Mouse (Mus musculus): ENCODE measurements at regions not wholly inside any gene's neighbourhood (a gene's known extent, or its start where the extent isn't known, plus 50 kb on each side); places are given as distances from the start of the nearest gene placed in this dataset.

- 37% methylated on average over 5 of the region's 5 CpGs for WGBS
- H3K9me3 ChIP-seq (ENCODE audit: control insufficient read depth, low read length) = no peaks in the 10 kb centered on the region
Measured at GRCm38 (mm10) chrX:52668679-52669078, 54.9 kb upstream of the Gpc3 start.

GRCm38 (mm10) chrX:52679045-52679444 lies 65.3 kb upstream of the Gpc3 start:
- Histone ChIP-seq H3K36me3 (ENCODE audit: control insufficient read depth, insufficient read depth, low read length) (no peaks in the 10 kb centered on the region), H3K27ac (replicated peaks) (no peak overlapping the region), H3K27me3 (ENCODE audit: control insufficient read depth, insufficient read depth, low read length) (no peaks in the 10 kb centered on the region), H3K4me3 (ENCODE audit: low read depth, low read length) (no peak overlapping the region), H3K4me2 (replicated peaks; ENCODE audit: low read depth) (no peak overlapping the region), H3K9ac (ENCODE audit: low read length) (no peak overlapping the region), H3K9me3 (ENCODE audit: control insufficient read depth, low read length) (no peaks in the 10 kb centered on the region), H3K4me1 (replicated peaks; ENCODE audit: control insufficient read depth, insufficient read depth) (no peaks in the 10 kb centered on the region)
- 23% methylated on average over 5 of the region's 5 CpGs for WGBS
- ATAC-seq (ENCODE audit: low FRiP score, low TSS enrichment) = no peak
- peak; percentile 42 for DNase-seq (ENCODE audit: low spot score)
- TF ChIP-seq CTCF (IDR thresholded peaks at IDR 0.05; ENCODE audit: low read depth) (peak; percentile 63), EP300 (optimal IDR thresholded peaks at IDR 0.05) (no peak)

More at GRCm38 (mm10) chrX:52668679-52669078, 54.9 kb upstream of the Gpc3 start:
- Histone ChIP-seq H3K4me2 (replicated peaks; ENCODE audit: low read depth) (no peak overlapping the region), H3K9ac (ENCODE audit: low read length) (no peak overlapping the region), H3K4me1 (replicated peaks; ENCODE audit: control insufficient read depth, insufficient read depth) (no peaks in the 10 kb centered on the region), H3K4me3 (ENCODE audit: low read depth, low read length) (no peak overlapping the region), H3K36me3 (ENCODE audit: control insufficient read depth, insufficient read depth, low read length) (no peaks in the 10 kb centered on the region), H3K27me3 (ENCODE audit: control insufficient read depth, insufficient read depth, low read length) (no peaks in the 10 kb centered on the region), H3K27ac (replicated peaks) (no peak overlapping the region)
- DNase-seq (ENCODE audit: low spot score) (no peak), ATAC-seq (ENCODE audit: low FRiP score, low TSS enrichment) (no peak)
- TF ChIP-seq CTCF (IDR thresholded peaks at IDR 0.05; ENCODE audit: low read depth) (no peak), EP300 (optimal IDR thresholded peaks at IDR 0.05) (no peak)

GRCm38 (mm10) chrX:52694392-52694791 lies 80.6 kb upstream of the Gpc3 start:
- ATAC-seq (ENCODE audit: low FRiP score, low TSS enrichment) (no peak), DNase-seq (ENCODE audit: low spot score) (no peak)
- no peak overlapping the region for H3K9ac ChIP-seq (ENCODE audit: low read length)
- 28% methylated on average over 2 of the region's 2 CpGs for WGBS
- H3K27me3 ChIP-seq (ENCODE audit: control insufficient read depth, insufficient read depth, low read length) = no peaks in the 10 kb centered on the region
- TF ChIP-seq EP300 (optimal IDR thresholded peaks at IDR 0.05) (no peak), CTCF (IDR thresholded peaks at IDR 0.05; ENCODE audit: low read depth) (peak; percentile 68)
- H3K9me3 ChIP-seq (ENCODE audit: control insufficient read depth, low read length) = no peaks in the 10 kb centered on the region
- H3K36me3 ChIP-seq (ENCODE audit: control insufficient read depth, insufficient read depth, low read length) = no peaks in the 10 kb centered on the region
- H3K27ac ChIP-seq (replicated peaks) = no peak overlapping the region
- no peaks in the 10 kb centered on the region for H3K4me1 ChIP-seq (replicated peaks; ENCODE audit: control insufficient read depth, insufficient read depth)
- no peak overlapping the region for H3K4me2 ChIP-seq (replicated peaks; ENCODE audit: low read depth)
- no peak overlapping the region for H3K4me3 ChIP-seq (ENCODE audit: low read depth, low read length)

- no peak overlapping the region for H3K27ac ChIP-seq (replicated peaks)
- no peaks in the 10 kb centered on the region for H3K9me3 ChIP-seq (ENCODE audit: control insufficient read depth, low read length)
- no peaks in the 10 kb centered on the region for H3K36me3 ChIP-seq (ENCODE audit: control insufficient read depth, insufficient read depth, low read length)
- no peak overlapping the region for H3K4me3 ChIP-seq (ENCODE audit: low read depth, low read length)
- H3K4me1 ChIP-seq (replicated peaks; ENCODE audit: control insufficient read depth, insufficient read depth) = no peaks in the 10 kb centered on the region
- DNase-seq (ENCODE audit: low spot score) (no peak), ATAC-seq (ENCODE audit: low FRiP score, low TSS enrichment) (no peak)
- H3K9ac ChIP-seq (ENCODE audit: low read length) = no peak overlapping the region
- no peak overlapping the region for H3K4me2 ChIP-seq (replicated peaks; ENCODE audit: low read depth)
- H3K27me3 ChIP-seq (ENCODE audit: control insufficient read depth, insufficient read depth, low read length) = no peaks in the 10 kb centered on the region
- WGBS = 67% methylated on average over 1 of the region's 1 CpGs
- TF ChIP-seq CTCF (IDR thresholded peaks at IDR 0.05; ENCODE audit: low read depth) (no peak), EP300 (optimal IDR thresholded peaks at IDR 0.05) (no peak)
Measured at GRCm38 (mm10) chrX:52699615-52700014, 85.9 kb upstream of the Gpc3 start.

GRCm38 (mm10) chrX:52717495-52717894 lies 73.5 kb upstream of the Ccdc160 start:
- no peaks in the 10 kb centered on the region for H3K9me3 ChIP-seq (ENCODE audit: control insufficient read depth, low read length)
- DNase-seq (ENCODE audit: low spot score) = no peak
- no peak overlapping the region for H3K27ac ChIP-seq (replicated peaks)
- no peaks in the 10 kb centered on the region for H3K36me3 ChIP-seq (ENCODE audit: control insufficient read depth, insufficient read depth, low read length)
- no peak overlapping the region for H3K9ac ChIP-seq (ENCODE audit: low read length)
- H3K4me2 ChIP-seq (replicated peaks; ENCODE audit: low read depth) = no peak overlapping the region
- TF ChIP-seq CTCF (IDR thresholded peaks at IDR 0.05; ENCODE audit: low read depth) (peak; percentile 73), EP300 (optimal IDR thresholded peaks at IDR 0.05) (no peak)
- no peaks in the 10 kb centered on the region for H3K4me1 ChIP-seq (replicated peaks; ENCODE audit: control insufficient read depth, insufficient read depth)
- no peaks in the 10 kb centered on the region for H3K27me3 ChIP-seq (ENCODE audit: control insufficient read depth, insufficient read depth, low read length)
- H3K4me3 ChIP-seq (ENCODE audit: low read depth, low read length) = no peak overlapping the region
- WGBS = 20% methylated on average over 3 of the region's 3 CpGs
- no peak for ATAC-seq (ENCODE audit: low FRiP score, low TSS enrichment)

- no peaks in the 10 kb centered on the region for H3K27me3 ChIP-seq (ENCODE audit: control insufficient read depth, insufficient read depth, low read length)
- no peaks in the 10 kb centered on the region for H3K4me1 ChIP-seq (replicated peaks; ENCODE audit: control insufficient read depth, insufficient read depth)
- H3K9me3 ChIP-seq (ENCODE audit: control insufficient read depth, low read length) = no peaks in the 10 kb centered on the region
- H3K4me2 ChIP-seq (replicated peaks; ENCODE audit: low read depth) = no peak overlapping the region
- H3K9ac ChIP-seq (ENCODE audit: low read length) = no peak overlapping the region
- H3K27ac ChIP-seq (replicated peaks) = no peak overlapping the region
- ATAC-seq (ENCODE audit: low FRiP score, low TSS enrichment) = no peak
- H3K4me3 ChIP-seq (ENCODE audit: low read depth, low read length) = no peak overlapping the region
- H3K36me3 ChIP-seq (ENCODE audit: control insufficient read depth, insufficient read depth, low read length) = no peaks in the 10 kb centered on the region
- DNase-seq (ENCODE audit: low spot score) = no peak
- TF ChIP-seq EP300 (optimal IDR thresholded peaks at IDR 0.05) (no peak), CTCF (IDR thresholded peaks at IDR 0.05; ENCODE audit: low read depth) (no peak)
- 61% methylated on average over 3 of the region's 3 CpGs for WGBS
Measured at GRCm38 (mm10) chrX:52738116-52738515, 52.9 kb upstream of the Ccdc160 start.

All from stomach, postnatal 0 days (tissue).